Mouse (Mus musculus) adrenal gland, adult 18-20 months (tissue): ENCODE results near the gene Neurl1b. TPM values are rescaled to one million over a fixed set of nuclear protein-coding genes. Genes with fewer than 3 reads are reported as not detected.

Experiments
- DNase-seq, 2 experiments: peaks; one replicate each; pipeline ENCODE4 v3.0.0; 2021 to 2022; ENCODE audit warnings: low spot score in 2 of 2
- long read RNA-seq, 2 experiments: library from polyadenylated mRNA; stranded (forward); transcript quantifications; one replicate each; pipeline ENCODE4 v2.0.0; 2021
- total RNA-seq, 2 experiments: library from RNA; stranded (reverse); gene quantifications; 1 replicate in 1 of 2; 2 replicates in 1 of 2; pipeline ENCODE4 v1.2.3; 2021

Neurl1b gene
- 10 to 100 TPM; 23.2 to 35.2 TPM for total RNA-seq
- long read RNA-seq, experiment 1, partial matches to known transcripts: 0 of 7 reads
- long read RNA-seq, experiment 1, other reads (novel, unspliced or antisense): 7 of 7 reads
- long read RNA-seq, experiment 2, partial matches to known transcripts: 0 of 5 reads
- long read RNA-seq, experiment 2, other reads (novel, unspliced or antisense): 5 of 5 reads

DNA sequence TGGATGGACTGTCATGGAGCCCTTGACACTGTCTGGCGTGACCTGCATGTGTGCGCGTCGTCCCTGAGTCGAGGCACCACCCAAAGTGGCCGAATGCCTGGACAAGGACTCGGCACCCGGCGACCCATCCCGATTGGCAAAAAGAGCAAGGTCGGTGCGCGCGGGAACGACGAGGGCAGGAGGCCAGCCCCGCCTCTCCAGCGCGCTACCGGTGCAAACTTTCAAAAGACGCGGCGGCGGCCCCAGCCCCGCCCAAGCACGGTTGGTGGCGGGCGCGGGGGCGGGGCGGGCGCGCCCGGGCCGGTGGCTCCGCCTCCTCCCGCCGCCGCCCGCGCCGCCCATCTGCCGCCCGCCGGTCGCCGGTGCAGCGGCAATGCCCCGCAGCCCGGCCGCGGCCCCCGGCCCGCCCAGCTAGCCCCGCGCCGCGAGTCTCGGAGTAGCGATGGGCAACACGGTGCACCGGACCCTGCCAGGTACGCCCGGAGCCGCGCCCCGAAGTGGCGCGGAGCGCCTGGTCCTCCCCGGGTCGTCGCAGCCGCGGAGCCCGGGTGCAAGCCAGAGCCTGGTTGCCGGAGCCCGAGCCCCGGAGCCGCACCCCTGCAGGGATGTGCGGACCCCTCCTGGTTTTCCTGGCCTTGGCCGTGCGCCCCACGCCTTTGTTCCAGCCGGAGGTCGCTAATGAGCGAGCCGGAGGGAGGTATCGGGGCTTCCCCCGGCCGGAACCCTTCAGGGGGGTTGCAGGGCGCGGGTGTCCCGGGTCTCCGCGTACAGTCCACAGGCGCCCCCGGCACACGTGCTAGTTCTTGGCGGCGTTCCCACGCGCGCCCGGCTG is at the start of gene Neurl1b:
Gene Neurl1b (plus strand): TSS at position 307 of the 832 bp plus-strand sequence.
- DNase-seq: peak; percentile 70 to 75

DNA sequence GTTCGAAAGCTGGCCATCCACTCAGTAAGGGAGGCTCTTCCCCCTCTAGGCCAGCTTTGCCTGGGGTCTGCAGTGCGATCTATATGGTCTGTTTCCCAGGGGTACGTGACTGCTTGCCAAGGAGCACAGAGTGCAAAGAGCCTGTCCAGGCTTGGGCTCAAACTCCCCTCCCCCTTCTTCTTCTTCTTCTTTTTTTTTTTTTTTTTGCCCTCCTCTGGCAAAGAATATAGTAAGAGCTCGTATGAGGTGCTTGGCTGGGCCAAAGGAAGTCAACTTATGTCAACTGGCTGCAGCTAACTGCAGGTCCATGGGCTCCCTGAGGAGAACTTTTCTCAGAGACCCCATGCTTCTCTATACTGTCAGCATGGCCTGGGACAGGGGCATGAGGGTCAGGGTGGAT is 47.8 kb upstream of the Neurl1b start:
- DNase-seq: no peak

DNA sequence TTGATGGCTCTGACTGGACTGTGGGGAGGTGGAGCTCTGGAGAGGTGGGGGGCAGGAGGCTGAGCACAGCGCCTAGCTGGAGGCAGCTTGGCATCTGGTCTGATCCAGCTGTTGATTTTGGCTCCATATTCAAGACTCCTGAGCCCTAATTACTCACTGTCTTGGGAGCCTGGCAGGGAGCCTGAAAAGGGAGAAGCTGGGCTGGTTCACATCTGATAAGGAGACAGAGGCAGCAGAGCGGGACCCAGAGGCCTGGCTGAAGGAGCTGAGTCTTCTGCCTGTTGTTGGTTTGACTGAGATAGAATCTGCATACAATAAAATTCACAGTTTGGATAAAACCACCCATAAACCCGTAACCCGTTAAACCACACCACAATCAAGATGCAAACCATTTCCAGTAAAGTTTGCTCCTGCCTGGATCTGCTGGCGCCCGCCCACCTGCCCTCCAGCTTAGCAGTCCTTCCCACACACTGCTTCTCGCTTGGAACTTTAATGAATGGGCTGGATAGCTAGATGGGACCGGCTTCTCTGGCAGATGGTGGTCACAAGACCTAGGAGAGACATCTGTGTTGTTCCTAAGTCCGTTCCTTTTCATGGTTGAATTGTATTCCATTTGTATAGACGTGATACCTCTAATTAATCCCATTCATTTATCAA is 46.2 kb upstream of the Neurl1b start:
- peak; percentile 54 to 65 for DNase-seq

DNA sequence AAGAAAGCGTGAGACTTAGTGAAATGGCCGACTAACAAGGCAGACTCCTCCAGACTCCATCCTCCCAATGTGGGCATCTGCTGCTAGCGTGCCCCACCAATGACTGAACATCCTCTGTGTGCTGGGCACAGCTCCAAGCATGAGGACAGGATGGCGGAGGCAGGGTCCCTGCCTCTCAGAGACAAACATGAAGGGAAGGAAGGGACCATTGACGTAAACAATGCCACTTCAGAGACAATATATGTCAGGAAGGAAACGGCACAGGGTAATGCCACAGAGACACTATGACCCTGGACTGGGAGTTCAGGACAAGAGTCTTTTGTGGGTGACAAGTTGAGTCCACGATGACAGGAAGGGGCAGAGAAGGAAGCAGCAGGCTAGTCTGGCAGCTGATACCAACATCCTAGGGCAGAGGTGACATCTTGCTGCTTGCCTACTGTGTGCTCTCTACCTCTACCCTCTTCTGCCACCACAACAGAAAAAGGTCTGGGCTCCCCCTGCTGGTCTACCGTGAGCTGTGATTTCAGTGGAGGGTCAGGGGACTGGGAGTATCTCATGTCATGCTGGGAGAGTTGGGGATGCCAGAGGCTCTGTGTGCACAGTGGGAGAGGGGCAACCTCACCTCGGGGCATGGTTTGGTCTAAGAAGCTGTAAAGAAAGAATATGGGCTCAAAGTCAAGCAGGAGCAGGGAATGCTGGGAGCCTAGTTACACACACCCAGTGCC is 43.9 kb upstream of the Neurl1b start:
- DNase-seq: peak; percentile 56 to 62

DNA sequence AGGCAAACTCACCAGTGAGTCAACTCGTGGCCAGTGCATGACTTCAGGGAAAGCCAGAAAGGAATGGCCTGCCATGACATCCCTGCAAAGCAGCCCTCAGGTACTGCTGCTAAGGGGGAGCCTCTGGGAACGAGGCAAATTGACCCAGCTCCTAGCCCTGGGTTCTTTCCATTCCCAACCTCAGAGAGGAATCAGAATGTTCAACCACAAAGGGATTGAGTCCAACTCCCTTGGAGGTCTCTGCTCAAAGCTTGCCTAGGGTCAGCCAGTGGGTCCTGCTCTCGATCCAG is 43.4 kb upstream of the Neurl1b start:
- no peak for DNase-seq

DNA sequence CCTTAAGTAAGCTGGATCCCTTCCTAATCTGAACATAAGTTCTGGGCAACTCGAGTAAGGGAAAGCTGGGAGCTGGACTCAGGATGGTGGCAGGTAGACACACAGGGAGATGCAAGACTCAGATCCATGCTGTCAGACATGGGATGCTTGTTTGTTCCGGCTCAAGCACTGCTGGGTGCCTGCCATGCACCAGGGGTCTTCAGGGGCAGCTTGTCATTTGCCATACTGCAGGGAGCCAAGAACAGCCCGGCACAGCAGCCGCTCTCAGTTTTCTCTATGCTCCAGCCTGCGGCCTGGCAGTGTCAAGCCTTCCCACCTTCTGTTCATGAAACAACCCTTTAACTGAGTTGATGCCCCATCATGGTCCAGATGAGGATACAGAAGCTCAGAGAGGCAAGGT is 41.4 kb upstream of the Neurl1b start:
- DNase-seq: no peak

DNA sequence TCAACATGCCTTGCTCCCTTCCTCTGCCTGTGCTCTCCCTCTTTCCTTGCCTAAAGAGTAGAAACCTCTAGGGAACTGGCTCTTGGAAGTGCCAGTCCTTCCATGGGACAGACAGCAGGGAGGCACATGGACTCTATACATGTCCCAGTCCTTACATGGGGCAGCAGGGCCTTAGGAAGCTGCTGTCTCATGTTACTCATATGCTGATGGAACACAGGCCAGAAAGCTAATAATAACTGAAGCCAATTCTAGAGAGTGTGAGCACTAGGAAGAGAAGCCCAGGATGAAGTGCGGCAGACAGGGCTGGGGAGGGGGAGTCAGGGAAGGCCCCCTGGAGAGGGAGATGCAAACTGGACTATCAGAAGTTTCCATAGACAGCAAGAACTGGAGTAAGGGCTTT is 38.2 kb upstream of the Neurl1b start:
- DNase-seq: no peak

DNA sequence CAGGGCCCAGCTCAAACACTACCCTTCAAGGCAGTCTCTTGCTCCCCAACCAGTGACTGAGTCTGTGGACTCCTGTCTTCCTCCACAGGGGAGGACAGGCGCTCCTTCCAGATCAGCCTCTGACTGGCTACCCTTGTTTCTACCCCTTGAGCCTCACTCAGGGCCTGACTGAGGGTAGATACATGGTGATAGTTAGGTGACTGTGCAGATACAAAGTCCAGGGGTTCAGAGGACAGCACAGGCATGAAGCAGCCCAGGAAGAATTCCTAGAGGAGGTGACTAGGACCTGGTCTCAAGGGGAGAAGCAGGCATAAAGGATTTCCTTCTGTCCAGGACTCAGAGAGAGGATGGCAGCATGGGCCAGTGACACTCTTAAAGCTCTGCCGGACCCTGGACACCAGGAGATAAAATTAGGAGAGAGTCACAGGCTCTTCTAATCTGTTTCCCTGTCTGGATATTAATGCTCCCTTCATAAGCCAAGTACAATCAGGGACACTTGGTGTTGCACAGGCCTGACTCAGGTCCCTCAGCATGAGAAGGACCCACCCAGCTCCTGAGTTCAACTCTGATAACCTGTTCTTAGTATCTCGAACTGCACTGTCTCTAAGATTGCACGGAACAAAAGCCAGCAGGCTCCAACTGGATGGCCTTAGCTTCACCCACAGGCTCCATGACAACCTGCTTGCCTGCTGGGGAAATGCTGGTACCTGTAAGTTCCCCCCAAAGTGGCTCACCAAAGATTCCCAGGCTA is 37.5 kb upstream of the Neurl1b start:
- no peak for DNase-seq

DNA sequence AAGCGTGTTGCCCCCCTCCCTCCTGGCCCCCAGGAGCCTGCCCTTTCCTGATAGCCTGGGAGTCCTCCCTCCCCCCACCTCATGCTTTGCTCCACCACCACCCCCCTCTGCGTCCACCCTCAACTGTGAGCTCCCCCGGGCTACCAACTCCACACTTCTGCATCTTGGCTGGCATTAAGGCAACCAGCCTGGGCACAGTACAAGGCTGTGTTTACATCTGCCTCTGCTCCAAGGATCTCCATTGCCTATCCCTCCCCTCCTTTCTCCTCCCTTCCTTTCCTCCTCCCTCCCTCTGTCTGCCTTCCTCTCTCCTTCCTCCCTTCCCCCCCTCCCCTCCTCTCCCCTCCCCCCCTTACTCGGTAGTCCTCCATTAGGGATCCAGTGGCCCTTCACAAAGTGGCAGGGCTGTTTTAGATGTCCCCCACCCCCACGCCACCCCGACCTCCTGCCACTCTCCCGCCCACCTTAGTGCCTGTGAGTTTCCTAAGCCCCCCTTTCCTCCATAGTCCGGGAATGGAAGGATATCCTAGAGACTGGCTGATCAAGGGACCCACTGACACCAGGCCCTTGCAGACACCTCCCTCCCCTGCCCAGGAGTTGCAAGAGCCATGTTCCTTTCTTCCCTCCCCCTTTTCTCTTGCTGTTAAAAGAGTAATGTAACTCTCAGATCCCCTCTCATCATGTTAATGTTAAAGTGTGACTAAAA is 34.2 kb upstream of the Neurl1b start:
- DNase-seq: no peak

DNA sequence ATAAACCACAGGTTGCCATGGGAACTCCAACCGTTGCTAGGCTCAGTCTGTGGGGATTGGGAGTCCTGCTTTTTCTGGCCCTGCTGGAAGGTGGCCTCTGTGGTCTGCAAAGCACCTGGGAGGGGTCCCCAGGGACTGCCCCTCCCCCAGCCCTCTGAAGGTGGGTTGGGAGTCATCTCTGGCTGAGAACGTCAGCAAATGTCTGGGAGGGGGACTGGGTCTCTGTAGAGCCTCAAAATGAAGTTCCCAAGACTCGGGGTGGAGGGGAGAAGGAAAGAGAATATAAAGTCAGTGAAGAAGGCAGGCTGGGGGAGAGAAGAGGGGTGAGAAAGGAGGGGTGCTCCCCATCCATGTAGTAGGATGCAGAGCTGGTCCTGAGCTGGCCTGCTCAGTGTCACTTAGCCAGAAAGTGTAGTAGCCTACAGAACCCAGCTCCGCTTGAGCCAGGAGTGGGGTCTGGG is 33.6 kb upstream of the Neurl1b start:
- DNase-seq: no peak

DNA sequence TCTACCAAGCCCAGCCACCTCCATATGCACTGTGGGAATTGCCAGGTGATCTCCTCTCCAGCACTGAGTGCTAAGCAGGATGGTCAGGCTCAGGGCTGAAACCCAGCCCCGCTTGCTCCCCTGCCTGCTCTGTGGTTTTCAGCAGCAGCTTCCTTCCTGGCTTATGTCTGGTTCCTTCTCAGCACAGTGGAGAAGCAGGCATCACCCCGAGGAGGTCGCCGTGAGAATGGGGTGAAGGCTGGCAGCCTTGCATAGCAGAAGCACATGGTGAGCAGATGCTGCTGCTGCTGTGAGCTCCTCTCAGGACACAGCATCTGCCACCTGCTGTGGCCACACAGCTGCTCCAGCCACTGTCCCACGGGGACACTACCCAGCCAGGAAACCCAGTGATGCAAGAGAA is 33.0 kb upstream of the Neurl1b start:
- no peak for DNase-seq

DNA sequence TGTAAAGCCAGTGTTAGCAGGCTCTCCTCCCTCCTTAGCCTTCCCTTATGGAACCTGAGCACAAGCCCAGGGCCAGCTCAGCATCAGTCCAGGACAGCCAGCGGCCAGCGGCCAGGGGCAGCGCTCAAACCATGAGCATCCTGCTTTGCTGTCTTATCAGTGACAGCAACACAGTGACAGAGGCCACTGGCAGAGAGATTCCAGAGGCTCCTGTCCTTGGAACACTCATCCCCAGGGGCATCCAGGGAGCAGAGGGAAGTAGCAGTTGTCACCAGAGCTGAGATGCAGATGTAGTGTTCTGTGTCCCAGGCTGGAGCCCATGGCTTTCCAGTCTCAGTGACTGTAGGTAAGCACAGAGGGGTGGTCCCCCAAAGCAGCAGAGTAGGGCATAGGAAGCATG is 32.5 kb upstream of the Neurl1b start:
- peak in 1 of 2 experiments; percentile 12 for DNase-seq

DNA sequence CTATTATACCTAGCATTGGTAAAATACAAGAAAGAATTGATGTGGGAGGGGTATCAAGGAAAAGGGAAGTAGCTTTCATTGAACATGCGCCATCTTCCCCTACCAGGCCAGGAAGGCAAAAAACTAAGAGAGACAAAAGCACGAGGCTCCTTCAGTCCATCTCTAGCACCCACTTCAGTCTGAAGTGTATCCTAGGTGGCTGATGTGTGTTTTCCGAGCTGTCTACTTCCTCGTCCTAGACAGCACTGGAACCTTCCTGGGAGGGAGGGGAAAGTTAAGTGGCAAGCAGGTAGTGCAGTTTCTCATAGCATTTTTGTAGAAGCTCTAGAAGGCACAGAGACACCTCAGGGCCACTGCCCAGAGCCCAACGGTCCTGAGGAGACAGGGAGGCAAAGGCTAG is 31.9 kb upstream of the Neurl1b start:
- no peak for DNase-seq

DNA sequence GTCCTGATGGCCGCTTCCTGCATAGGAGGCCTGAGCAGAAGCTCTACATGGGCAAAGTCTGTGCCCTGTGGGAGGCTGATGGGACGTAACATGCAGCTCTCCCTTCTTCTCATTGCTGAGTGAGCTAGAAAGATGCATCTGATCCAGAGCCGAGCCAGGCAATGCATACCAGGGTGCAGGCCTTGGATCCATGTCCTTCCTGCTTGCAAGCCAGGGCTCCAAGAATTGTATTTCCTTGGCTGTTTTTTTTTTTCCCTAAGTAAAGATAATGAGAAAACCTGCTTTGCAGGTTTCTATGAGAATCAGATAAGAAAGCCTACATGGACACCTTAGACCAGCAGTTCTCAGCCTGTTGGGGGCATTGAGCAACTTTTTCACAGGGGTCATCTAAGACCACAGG is 30.5 kb upstream of the Neurl1b start:
- no peak for DNase-seq

DNA sequence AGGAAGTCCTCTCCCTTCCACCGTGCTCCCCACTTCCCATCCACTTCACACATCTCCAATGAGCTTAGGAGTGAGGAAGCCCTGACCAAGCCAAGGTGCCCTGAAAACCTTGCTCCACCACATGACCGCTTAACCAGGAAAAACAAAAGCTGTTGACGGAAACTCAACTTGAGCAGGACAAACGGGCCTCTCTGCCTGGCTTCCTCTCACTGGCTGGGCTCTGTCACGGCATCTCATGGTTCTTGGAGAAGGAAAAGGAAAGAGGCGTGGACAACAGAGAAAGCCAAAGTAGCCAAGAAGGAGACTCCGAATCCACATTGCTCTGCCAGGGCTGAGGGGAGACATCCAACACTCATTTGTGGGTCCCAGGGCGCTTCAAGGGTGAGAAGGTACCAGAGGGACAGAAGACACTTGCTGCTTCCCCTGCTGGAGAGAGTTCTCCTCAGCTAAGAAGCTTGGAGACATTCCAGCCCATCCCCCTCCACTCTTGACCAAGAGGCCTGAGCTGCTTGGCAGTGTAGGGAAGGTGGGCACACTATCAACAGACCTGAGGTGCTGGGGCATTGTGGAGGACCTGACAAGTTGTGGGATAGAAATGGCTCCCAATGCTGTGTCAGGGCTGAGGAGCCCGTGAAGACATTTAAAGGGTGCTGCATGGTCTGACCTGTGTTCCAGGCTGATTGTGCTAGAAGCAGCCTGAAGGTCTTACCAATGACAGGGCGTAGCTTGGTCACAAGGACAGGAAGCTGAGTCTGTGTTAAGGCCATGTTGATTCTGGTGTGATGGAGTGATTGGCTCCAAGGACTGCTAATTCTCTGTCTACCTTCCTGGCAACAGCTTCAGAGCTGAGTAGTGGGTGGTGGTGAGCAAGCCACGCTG is 29.1 kb upstream of the Neurl1b start:
- no peak for DNase-seq

DNA sequence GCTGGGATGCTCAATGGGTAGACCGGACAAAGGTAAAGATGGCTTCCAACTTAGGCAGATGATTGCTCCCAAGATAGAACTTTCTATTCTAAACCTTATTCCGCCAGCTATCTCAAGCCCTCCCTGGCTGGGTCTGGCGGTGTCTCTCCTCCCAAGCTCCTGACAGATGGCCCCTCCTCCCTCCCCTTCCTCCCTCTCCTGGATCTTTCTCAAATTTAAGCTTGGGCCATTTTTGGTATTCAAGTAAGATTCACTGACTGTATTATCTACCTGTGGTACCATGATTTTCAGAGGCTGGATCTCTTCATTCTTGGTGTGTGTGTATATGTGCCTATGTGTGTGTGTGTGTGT is 28.5 kb upstream of the Neurl1b start:
- DNase-seq: no peak

DNA sequence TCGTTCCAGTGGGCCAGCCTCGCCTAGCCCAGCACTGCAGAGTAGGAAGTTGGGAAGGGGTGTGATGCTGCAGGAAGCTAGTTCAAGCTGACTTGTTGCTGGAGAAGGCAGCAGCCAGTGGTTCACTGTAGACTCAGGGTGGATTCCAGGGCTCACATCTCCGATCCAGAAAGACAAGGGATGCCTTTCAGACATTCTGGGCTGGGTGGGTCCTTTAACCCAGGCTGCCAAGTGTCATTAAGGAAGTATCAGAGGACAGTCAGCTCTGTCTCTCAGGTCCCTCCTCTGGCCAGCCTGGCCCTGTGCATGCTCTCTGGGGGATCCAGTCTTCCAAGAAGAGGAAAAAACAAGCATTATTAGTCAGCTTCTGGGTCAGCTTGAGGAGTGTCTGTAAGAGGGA is 26.5 kb upstream of the Neurl1b start:
- DNase-seq: no peak

DNA sequence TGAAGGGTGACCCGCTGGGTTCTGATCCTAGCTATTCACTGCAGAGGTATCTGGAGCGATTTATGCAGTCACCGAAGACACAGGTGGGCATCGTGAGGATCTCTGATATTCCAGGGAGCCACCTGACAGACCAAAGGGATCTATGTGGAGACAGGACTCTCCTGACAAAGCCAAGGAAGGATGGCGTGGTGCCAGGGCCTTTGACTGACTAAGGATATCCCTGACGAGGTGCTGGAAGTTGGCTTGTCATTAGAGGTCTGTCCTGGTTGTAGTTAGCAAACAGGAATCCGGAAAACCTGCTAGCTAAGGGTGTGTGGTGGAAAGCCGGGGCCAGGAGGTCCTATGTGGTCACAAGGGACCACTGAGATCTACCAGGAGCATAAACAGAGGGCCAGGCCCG is 25.4 kb upstream of the Neurl1b start:
- no peak for DNase-seq

DNA sequence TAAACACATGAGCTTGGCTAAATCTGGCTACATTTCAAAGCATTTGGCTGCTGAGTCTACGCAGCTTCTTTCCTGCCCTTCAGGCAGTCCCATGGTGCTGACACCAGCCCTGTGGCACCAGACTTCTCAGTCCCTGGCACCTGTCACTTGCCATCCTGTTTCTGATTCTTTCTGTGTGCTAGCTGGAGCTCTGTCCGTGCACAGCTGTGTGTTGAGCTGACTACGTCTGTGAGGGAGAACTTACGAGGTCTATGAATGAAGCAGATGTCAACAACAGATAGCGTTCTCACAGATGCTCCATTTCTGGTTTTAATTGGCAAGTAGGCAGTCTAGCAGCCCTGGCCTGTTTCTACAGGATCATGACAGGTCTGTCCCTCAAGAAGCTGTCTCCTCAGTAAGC is 24.0 kb upstream of the Neurl1b start:
- DNase-seq: no peak

DNA sequence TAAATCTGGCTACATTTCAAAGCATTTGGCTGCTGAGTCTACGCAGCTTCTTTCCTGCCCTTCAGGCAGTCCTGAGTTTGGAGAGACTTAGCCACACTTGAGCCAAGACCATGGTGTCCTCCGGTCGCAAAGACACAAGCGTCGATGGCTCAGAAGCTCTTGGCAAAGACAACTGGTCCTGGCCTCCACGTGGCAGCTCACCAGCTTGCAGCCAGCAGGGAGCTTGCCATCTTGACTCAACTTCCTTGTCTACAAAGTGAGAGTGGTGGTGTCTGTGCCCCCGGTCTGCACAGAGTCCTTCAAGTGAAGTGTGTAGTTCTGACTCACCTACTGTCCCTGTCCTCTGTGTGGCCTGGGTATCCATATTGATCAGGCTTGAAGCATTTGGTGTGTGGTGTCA is 22.3 kb upstream of the Neurl1b start:
- no peak for DNase-seq
